Mouse (Mus musculus) liver, postnatal 0 days (tissue): ENCODE results near the gene Upf2. TPM values are rescaled to one million over a fixed set of nuclear protein-coding genes. Genes with fewer than 3 reads are reported as not detected.
"Not testable (repeated sequence)": the region's sequence is repeated elsewhere in the genome, so short reads cannot be mapped to it uniquely, and the experiment has no call there.

ENCODE experiments used
- ATAC-seq: fragments of 200-750 bp; cut with Nextera tagmentation; 2 replicates; pipeline ENCODE4 v1.8.0; 2017; ENCODE audit warnings: mild to moderate bottlenecking, moderate library complexity
- DNase-seq: peaks from one replicate; pipeline ENCODE4 v3.0.0-alpha.2; 2016
- H3K27ac ChIP-seq: fragments of 300-500 bp; sonication (generic); 2 replicates; pipeline ENCODE4 v1.5.1; 2014; ENCODE audit warnings: antibody characterized with exemption, moderate library complexity, mild to moderate bottlenecking, low read depth
- H3K27me3 ChIP-seq: fragments of 300-500 bp; sonication (generic); 2 replicates; pipeline ENCODE4 v1.6.1; 2014; ENCODE audit warnings: low read length, control low read depth, mixed read lengths; ENCODE audit not compliant: insufficient read depth
- H3K36me3 ChIP-seq: fragments of 300-500 bp; sonication (generic); replicated peaks from 2 replicates; pipeline ENCODE4 v1.6.1; 2014; ENCODE audit warnings: mild to moderate bottlenecking, control low read depth, low read length, moderate library complexity, mixed read lengths; ENCODE audit not compliant: insufficient read depth
- H3K4me1 ChIP-seq: fragments of 300-500 bp; sonication (generic); 2 replicates; pipeline ENCODE4 v1.6.1; 2014; ENCODE audit warnings: antibody characterized with exemption, mild to moderate bottlenecking, control low read depth; ENCODE audit not compliant: insufficient read depth
- H3K4me2 ChIP-seq: fragments of 300-500 bp; sonication (generic); 2 replicates; pipeline ENCODE4 v1.6.1; 2014; ENCODE audit warnings: low read depth, mild to moderate bottlenecking, low read length, moderate library complexity, mixed read lengths
- H3K4me3 ChIP-seq: fragments of 300-500 bp; sonication (generic); 2 replicates; pipeline ENCODE4 v1.5.1; 2014; ENCODE audit warnings: low read depth, low read length
- H3K9ac ChIP-seq: fragments of 300-500 bp; sonication (generic); replicated peaks from 2 replicates; pipeline ENCODE4 v1.6.1; 2014; ENCODE audit warnings: mild to moderate bottlenecking, moderate library complexity
- H3K9me3 ChIP-seq: fragments of 300-500 bp; sonication (generic); 2 replicates; pipeline ENCODE4 v1.6.1; 2016; ENCODE audit warnings: mild to moderate bottlenecking, control low read depth, low read length, mixed read lengths
- CTCF ChIP-seq: sonication (generic); IDR thresholded peaks from 2 replicates; pipeline ENCODE4 v1.5.1; 2016; ENCODE audit warnings: antibody characterized with exemption, low read depth
- EP300 ChIP-seq: IDR thresholded peaks from 2 replicates; pipeline ENCODE4 v1.6.1; 2016; ENCODE audit warnings: antibody characterized with exemption, low read depth, mild to moderate bottlenecking
- WGBS: fragments of 180-500 bp; shearing (Covaris S2); extraction: QIAGEN DNeasy Blood & Tissue Kit; methylation state at CpG from one replicate; pipeline ENCODE4 v1.1.7; 2014; ENCODE audit not compliant: insufficient replicate concordance; 5-methylcytosine and 5-hydroxymethylcytosine counted together
- polyA plus RNA-seq: library from polyadenylated mRNA; unstranded; fragments of >200 nt; fragmentation: Nextera tagmentation; extraction: Ambion mirVana; gene quantifications from 2 replicates; pipeline ENCODE4 v1.2.1, GENCODE M21; 2015

Gene Upf2
- polyA plus RNA-seq, 1 experiment from 2014 or later = 3.3 TPM

GRCm38 (mm10) chr2:5943071-5943470 lies 8.2 kb upstream of the Upf2 start:
- Histone ChIP-seq H3K27me3 (no peaks in the 10 kb centered on the region), H3K9ac (peak overlapping the region; percentile 82), H3K4me2 (peak overlapping the region; percentile 83), H3K4me3 (peak overlapping the region; percentile 69; the same call in 1 of the 2 replicates), H3K4me1 (peaks cover 7% of the 10 kb centered on the region), H3K36me3 (no peaks in the 10 kb centered on the region), H3K9me3 (no peaks in the 10 kb centered on the region), H3K27ac (peak overlapping the region; percentile 94)
- 36% methylated on average over 4 of the region's 4 CpGs for WGBS
- peak; percentile 35 for ATAC-seq
- TF ChIP-seq CTCF = no peak
- no peak for TF ChIP-seq EP300
- no peak for DNase-seq

GRCm38 (mm10) chr2:5945629-5946028 lies 5.6 kb upstream of the Upf2 start:
- H3K27me3 ChIP-seq = no peaks in the 10 kb centered on the region
- H3K36me3 ChIP-seq = no peaks in the 10 kb centered on the region
- TF ChIP-seq EP300 (peak; percentile 85), CTCF (no peak)
- ATAC-seq (no peak), DNase-seq (no peak)
- WGBS = 41% methylated on average over 1 of the region's 1 CpGs
- H3K4me1 ChIP-seq = peaks cover 8% of the 10 kb centered on the region
- H3K27ac ChIP-seq = no peak overlapping the region
- H3K9ac ChIP-seq = no peak overlapping the region
- H3K4me3 ChIP-seq = no peak overlapping the region
- H3K4me2 ChIP-seq = no peak overlapping the region
- H3K9me3 ChIP-seq = no peaks in the 10 kb centered on the region

GRCm38 (mm10) chr2:5946876-5947275 lies 4.4 kb upstream of the Upf2 start:
- Histone ChIP-seq H3K27ac (no peak overlapping the region), H3K4me2 (no peak overlapping the region), H3K36me3 (no peaks in the 10 kb centered on the region), H3K4me3 (no peak overlapping the region), H3K9me3 (no peaks in the 10 kb centered on the region), H3K9ac (no peak overlapping the region), H3K4me1 (peaks cover 8% of the 10 kb centered on the region), H3K27me3 (no peaks in the 10 kb centered on the region)
- no peak for TF ChIP-seq EP300
- TF ChIP-seq CTCF = no peak
- WGBS = 75% methylated on average over 3 of the region's 3 CpGs
- ATAC-seq (no peak), DNase-seq (no peak)

GRCm38 (mm10) chr2:5948964-5949363 lies 2.3 kb upstream of the Upf2 start:
- Histone ChIP-seq H3K27ac (no peak overlapping the region), H3K4me1 (peaks cover 12% of the 10 kb centered on the region), H3K27me3 (no peaks in the 10 kb centered on the region), H3K36me3 (no peaks in the 10 kb centered on the region), H3K9me3 (no peaks in the 10 kb centered on the region), H3K4me3 (no peak overlapping the region), H3K9ac (no peak overlapping the region), H3K4me2 (no peak overlapping the region)
- ATAC-seq (no peak), DNase-seq (no peak)
- TF ChIP-seq EP300 = no peak
- TF ChIP-seq CTCF = 0 out of 2 replicates have a peak, but pooled peaks have one; percentile 1
- 82% methylated on average over 2 of the region's 2 CpGs for WGBS

- ATAC-seq, H3K27me3 ChIP-seq, DNase-seq, H3K9me3 ChIP-seq, H3K9ac ChIP-seq, H3K36me3 ChIP-seq: not testable (repeated sequence)
- peak overlapping the region; percentile 95 for H3K4me2 ChIP-seq
- peak overlapping the region; percentile 97 for H3K27ac ChIP-seq
- H3K4me3 ChIP-seq = peak overlapping the region; percentile 97
- WGBS = 88% methylated on average over 9 of the region's 9 CpGs
- H3K4me1 ChIP-seq = peaks cover 12% of the 10 kb centered on the region
Observed at GRCm38 (mm10) chr2:5949821-5950220, 1.4 kb upstream of the Upf2 start.

GRCm38 (mm10) chr2:5950305-5950704 lies 964 bp upstream of the Upf2 start:
- peak; percentile 21 for ATAC-seq
- peak overlapping the region; percentile 97 for H3K27ac ChIP-seq
- TF ChIP-seq CTCF = no peak
- TF ChIP-seq EP300 = no peak

GRCm38 (mm10) chr2:5951621-5952211 lies 447 bp downstream of the Upf2 start:
- DNase-seq = peak; percentile 70
- no peak for TF ChIP-seq CTCF
- TF ChIP-seq EP300 = no peak
- WGBS = under 1% methylated on average over 42 of the region's 46 CpGs

More at GRCm38 (mm10) chr2:5950305-5950704, 964 bp upstream of the Upf2 start:
- H3K27me3 ChIP-seq = no peaks in the 10 kb centered on the region
- peaks cover 13% of the 10 kb centered on the region for H3K4me1 ChIP-seq
- H3K9ac ChIP-seq = peak overlapping the region; percentile 72
- H3K9me3 ChIP-seq = no peaks in the 10 kb centered on the region
- 0 out of 2 replicates have a peak, but pooled peaks cover under 1% of the 10 kb centered on the region for H3K36me3 ChIP-seq
- 4% methylated on average over 6 of the region's 6 CpGs for WGBS
- DNase-seq = peak; percentile 54
- H3K4me2 ChIP-seq = peak overlapping the region; percentile 95
- H3K4me3 ChIP-seq = peak overlapping the region; percentile 97

More at GRCm38 (mm10) chr2:5951621-5952211, 447 bp downstream of the Upf2 start:
- H3K36me3 ChIP-seq = 0 out of 2 replicates have a peak, but pooled peaks cover 2% of the 10 kb centered on the region
- H3K27ac ChIP-seq = peak overlapping the region; percentile 97
- peak; percentile 51 for ATAC-seq
- H3K4me2 ChIP-seq = peak overlapping the region; percentile 95
- H3K4me3 ChIP-seq = peak overlapping the region; percentile 97
- peaks cover 17% of the 10 kb centered on the region for H3K4me1 ChIP-seq
- peak overlapping the region; percentile 97 for H3K9ac ChIP-seq
- H3K27me3 ChIP-seq = no peaks in the 10 kb centered on the region
- no peaks in the 10 kb centered on the region for H3K9me3 ChIP-seq
